Mouse (Mus musculus) embryonic facial prominence, embryonic 11.5 days (tissue): ENCODE measurements around the gene Gse1. TPM values are rescaled to one million over a fixed set of nuclear protein-coding genes. Genes with fewer than 3 reads are reported as not detected.

ENCODE experiments used
- ATAC-seq: fragments of 200-750 bp; cut with Nextera tagmentation; replicated peaks from 2 replicates; pipeline ENCODE4 v1.8.0; 2017; ENCODE audit warnings: low read depth; ENCODE audit not compliant: insufficient number of reproducible peaks, low FRiP score, low TSS enrichment
- DNase-seq: peaks from one replicate; pipeline ENCODE4 v3.0.0-alpha.2; 2015; ENCODE audit warnings: low spot score
- H3K27ac ChIP-seq: fragments of 300-500 bp; sonication (generic); replicated peaks from 2 replicates; pipeline ENCODE4 v1.5.1; 2014; ENCODE audit warnings: mild to moderate bottlenecking, low read depth, low read length, control low read depth
- H3K27me3 ChIP-seq: fragments of 300-500 bp; sonication (generic); 2 replicates; pipeline ENCODE4 v1.6.1; 2014; ENCODE audit warnings: mild to moderate bottlenecking, low read length, moderate library complexity, mixed read lengths; ENCODE audit not compliant: control insufficient read depth, insufficient read depth
- H3K36me3 ChIP-seq: fragments of 300-500 bp; sonication (generic); replicated peaks from 2 replicates; pipeline ENCODE4 v1.6.1; 2014; ENCODE audit warnings: low read depth, mild to moderate bottlenecking, low read length, moderate library complexity, mixed read lengths; ENCODE audit not compliant: control insufficient read depth, insufficient read depth
- H3K4me1 ChIP-seq: fragments of 300-500 bp; sonication (generic); 2 replicates; pipeline ENCODE4 v1.6.1; 2014; ENCODE audit warnings: low read length, mixed read lengths; ENCODE audit not compliant: control insufficient read depth, insufficient read depth
- H3K4me2 ChIP-seq: fragments of 300-500 bp; sonication (generic); 2 replicates; pipeline ENCODE4 v1.6.1; 2014; ENCODE audit warnings: low read depth, mild to moderate bottlenecking, control low read depth, low read length, moderate library complexity
- H3K4me3 ChIP-seq: fragments of 300-500 bp; sonication (generic); 2 replicates; pipeline ENCODE4 v1.5.1; 2014; ENCODE audit warnings: low read depth, low read length, control low read depth
- H3K9ac ChIP-seq: fragments of 300-500 bp; sonication (generic); replicated peaks from 2 replicates; pipeline ENCODE4 v1.6.1; 2014; ENCODE audit warnings: mild to moderate bottlenecking, control low read depth, low read length
- H3K9me3 ChIP-seq: fragments of 300-500 bp; sonication (generic); replicated peaks from 2 replicates; pipeline ENCODE4 v1.6.1; 2016; ENCODE audit warnings: mild to moderate bottlenecking, low read length, inconsistent platforms, mixed read lengths; ENCODE audit not compliant: control insufficient read depth
- WGBS: fragments of 180-500 bp; shearing (Covaris S2); extraction: QIAGEN DNeasy Blood & Tissue Kit; methylation state at CpG from one replicate; pipeline ENCODE4 v1.1.7; 2014; 5-methylcytosine and 5-hydroxymethylcytosine counted together
- polyA plus RNA-seq: library from polyadenylated mRNA; unstranded; fragments of >200 nt; fragmentation: Nextera tagmentation; extraction: Ambion mirVana; gene quantifications from 2 replicates; pipeline ENCODE4 v1.2.1, GENCODE M21; 2014

Gse1 gene
- polyA plus RNA-seq = 7.5 and 8.1 TPM in 2 replicates

GRCm38 (mm10) chr8:120227891-120228591 is at the start of gene Gse1:
TSS of gene Gse1 (plus strand) at chr8:120228456.
- 3% methylated on average over 14 of the region's 52 CpGs for WGBS
- no peaks in the 10 kb centered on the region for H3K9me3 ChIP-seq
- peak within 1 kb of the TSS; percentile 41 for H3K27ac ChIP-seq
- peak within 1 kb of the TSS; percentile 99 for H3K4me2 ChIP-seq
- H3K4me1 ChIP-seq = peaks cover 32% of the 10 kb centered on the region
- H3K4me3 ChIP-seq = peak within 1 kb of the TSS; percentile 72
- no peaks in the 10 kb centered on the region for H3K36me3 ChIP-seq
- H3K9ac ChIP-seq = peak within 1 kb of the TSS; percentile 78
- DNase-seq (peak; percentile 92), ATAC-seq (peak; percentile 65; the same call in 1 of the 2 replicates)
- no peaks in the 10 kb centered on the region; the same call in 1 of the 2 replicates for H3K27me3 ChIP-seq

GRCm38 (mm10) chr8:120179027-120179431 is 49.2 kb upstream of the Gse1 start:
- under 1% methylated on average over 10 of the region's 10 CpGs for WGBS
- Histone ChIP-seq H3K4me2 (peak overlapping the region; percentile 34), H3K9ac (peak overlapping the region; percentile 28), H3K4me1 (peaks cover 17% of the 10 kb centered on the region), H3K27ac (no peak overlapping the region; the same call in 1 of the 2 replicates), H3K36me3 (no peaks in the 10 kb centered on the region), H3K27me3 (peaks cover 7% of the 10 kb centered on the region), H3K4me3 (no peak overlapping the region), H3K9me3 (no peaks in the 10 kb centered on the region)
- DNase-seq (peak; percentile 92), ATAC-seq (peak; percentile 36)

- DNase-seq = peak; percentile 34
- Histone ChIP-seq H3K9me3 (no peaks in the 10 kb centered on the region), H3K36me3 (no peaks in the 10 kb centered on the region), H3K27ac (no peak overlapping the region), H3K4me3 (no peak overlapping the region), H3K4me2 (no peak overlapping the region), H3K27me3 (peaks cover 2% of the 10 kb centered on the region; the same call in 1 of the 2 replicates), H3K4me1 (peaks cover 29% of the 10 kb centered on the region), H3K9ac (no peak overlapping the region)
- 47% methylated on average over 7 of the region's 7 CpGs for WGBS
- ATAC-seq = no peak
Observed at GRCm38 (mm10) chr8:120180445-120180970, 47.7 kb upstream of the Gse1 start.

GRCm38 (mm10) chr8:120181274-120181673 is 47.0 kb upstream of the Gse1 start:
- Histone ChIP-seq H3K4me1 (peaks cover 30% of the 10 kb centered on the region), H3K27ac (no peak overlapping the region), H3K9ac (no peak overlapping the region), H3K9me3 (no peaks in the 10 kb centered on the region), H3K36me3 (no peaks in the 10 kb centered on the region), H3K27me3 (peaks cover 2% of the 10 kb centered on the region; the same call in 1 of the 2 replicates), H3K4me3 (no peak overlapping the region), H3K4me2 (no peak overlapping the region)
- no peak for ATAC-seq
- no peak for DNase-seq
- WGBS = 84% methylated on average over 5 of the region's 5 CpGs

- Histone ChIP-seq H3K27ac (no peak overlapping the region), H3K9ac (no peak overlapping the region), H3K4me1 (peaks cover 28% of the 10 kb centered on the region), H3K4me3 (no peak overlapping the region), H3K4me2 (no peak overlapping the region), H3K36me3 (no peaks in the 10 kb centered on the region), H3K9me3 (no peaks in the 10 kb centered on the region), H3K27me3 (no peaks in the 10 kb centered on the region; the same call in 1 of the 2 replicates)
- no peak for DNase-seq
- no peak for ATAC-seq
- WGBS = 69% methylated on average over 4 of the region's 4 CpGs
Observed at GRCm38 (mm10) chr8:120181861-120182414, 46.3 kb upstream of the Gse1 start.

GRCm38 (mm10) chr8:120184366-120184765 is 43.9 kb upstream of the Gse1 start:
- Histone ChIP-seq H3K27me3 (no peaks in the 10 kb centered on the region), H3K9me3 (no peaks in the 10 kb centered on the region), H3K36me3 (no peaks in the 10 kb centered on the region), H3K9ac (no peak overlapping the region), H3K4me2 (no peak overlapping the region; the same call in 1 of the 2 replicates), H3K4me3 (no peak overlapping the region), H3K4me1 (peaks cover 18% of the 10 kb centered on the region), H3K27ac (no peak overlapping the region; the same call in 1 of the 2 replicates)
- ATAC-seq (0 out of 2 replicates have a peak, but pooled peaks have one; percentile 20), DNase-seq (peak; percentile 41)
- WGBS = 48% methylated on average over 9 of the region's 9 CpGs

- Histone ChIP-seq H3K9me3 (no peaks in the 10 kb centered on the region), H3K36me3 (no peaks in the 10 kb centered on the region), H3K27ac (peak overlapping the region; percentile 72), H3K4me2 (peak overlapping the region; percentile 23), H3K4me3 (no peak overlapping the region), H3K4me1 (peaks cover 18% of the 10 kb centered on the region), H3K27me3 (no peaks in the 10 kb centered on the region), H3K9ac (peak overlapping the region; percentile 50)
- ATAC-seq = 0 out of 2 replicates have a peak, but pooled peaks have one; percentile 20
- 30% methylated on average over 17 of the region's 17 CpGs for WGBS
- peak; percentile 80 for DNase-seq
Observed at GRCm38 (mm10) chr8:120184850-120185792, 43.1 kb upstream of the Gse1 start.
